Mouse (Mus musculus): Measurements from ENCODE around the gene Raph1.

The Raph1 gene

GRCm38 (mm10) chr1:60566631-60567311 is at the start of gene Raph1:
Gene Raph1, minus strand, starts transcription at chr1:60567104.
- DNase-seq, result peak; percentile 86

- no peak for DNase-seq
These were observed 48.8 kb upstream of the Raph1 start for GRCm38 (mm10) chr1:60615703-60616102.

GRCm38 (mm10) chr1:60614902-60615301 is 48.0 kb upstream of the Raph1 start:
- no peak for DNase-seq

GRCm38 (mm10) chr1:60611968-60612367 is 45.1 kb upstream of the Raph1 start:
- DNase-seq, result no peak

GRCm38 (mm10) chr1:60610631-60611030 is 43.7 kb upstream of the Raph1 start:
- DNase-seq, result no peak

- DNase-seq, result no peak
These were observed 42.3 kb upstream of the Raph1 start for GRCm38 (mm10) chr1:60609011-60609775.

GRCm38 (mm10) chr1:60604481-60605021 is 37.6 kb upstream of the Raph1 start:
- no peak for DNase-seq

- DNase-seq, result no peak
These were observed 33.8 kb upstream of the Raph1 start for GRCm38 (mm10) chr1:60600682-60601081.

GRCm38 (mm10) chr1:60599926-60600325 is 33.0 kb upstream of the Raph1 start:
- no peak for DNase-seq

- no peak for DNase-seq
These were observed 32.3 kb upstream of the Raph1 start for GRCm38 (mm10) chr1:60599013-60599701.

- DNase-seq, result no peak
These were observed 29.7 kb upstream of the Raph1 start for GRCm38 (mm10) chr1:60596386-60597320.

- no peak for DNase-seq
These were observed 26.2 kb upstream of the Raph1 start for GRCm38 (mm10) chr1:60593101-60593500.

GRCm38 (mm10) chr1:60588887-60589629 is 22.2 kb upstream of the Raph1 start:
- no peak for DNase-seq

- no peak for DNase-seq
These were observed 14.1 kb upstream of the Raph1 start for GRCm38 (mm10) chr1:60580990-60581389.

GRCm38 (mm10) chr1:60579886-60580285 is 13.0 kb upstream of the Raph1 start:
- no peak for DNase-seq

- DNase-seq, result no peak
These were observed 5.8 kb upstream of the Raph1 start for GRCm38 (mm10) chr1:60572699-60573098.

GRCm38 (mm10) chr1:60569741-60570140 is 2.8 kb upstream of the Raph1 start:
- no peak for DNase-seq

- no peak for DNase-seq
These were observed 2.3 kb upstream of the Raph1 start for GRCm38 (mm10) chr1:60569210-60569609.

- no peak for DNase-seq
These were observed 417 bp upstream of the Raph1 start for GRCm38 (mm10) chr1:60567321-60567720.

GRCm38 (mm10) chr1:60565931-60566630 is 823 bp downstream of the Raph1 start:
- DNase-seq, result no peak

Measured in right cerebral cortex, postnatal 25 days (tissue).